Mouse (Mus musculus): ENCODE results near the gene Kcnrg. TPM values are rescaled to one million over a fixed set of nuclear protein-coding genes. Genes with fewer than 3 reads are reported as not detected.
"Not testable (repeated sequence)": the region's sequence is repeated elsewhere in the genome, so short reads cannot be mapped to it uniquely, and the experiment has no call there.

Kcnrg gene
- polyA plus RNA-seq, 1 experiment from 2014 or later = 0.74 TPM

DNA sequence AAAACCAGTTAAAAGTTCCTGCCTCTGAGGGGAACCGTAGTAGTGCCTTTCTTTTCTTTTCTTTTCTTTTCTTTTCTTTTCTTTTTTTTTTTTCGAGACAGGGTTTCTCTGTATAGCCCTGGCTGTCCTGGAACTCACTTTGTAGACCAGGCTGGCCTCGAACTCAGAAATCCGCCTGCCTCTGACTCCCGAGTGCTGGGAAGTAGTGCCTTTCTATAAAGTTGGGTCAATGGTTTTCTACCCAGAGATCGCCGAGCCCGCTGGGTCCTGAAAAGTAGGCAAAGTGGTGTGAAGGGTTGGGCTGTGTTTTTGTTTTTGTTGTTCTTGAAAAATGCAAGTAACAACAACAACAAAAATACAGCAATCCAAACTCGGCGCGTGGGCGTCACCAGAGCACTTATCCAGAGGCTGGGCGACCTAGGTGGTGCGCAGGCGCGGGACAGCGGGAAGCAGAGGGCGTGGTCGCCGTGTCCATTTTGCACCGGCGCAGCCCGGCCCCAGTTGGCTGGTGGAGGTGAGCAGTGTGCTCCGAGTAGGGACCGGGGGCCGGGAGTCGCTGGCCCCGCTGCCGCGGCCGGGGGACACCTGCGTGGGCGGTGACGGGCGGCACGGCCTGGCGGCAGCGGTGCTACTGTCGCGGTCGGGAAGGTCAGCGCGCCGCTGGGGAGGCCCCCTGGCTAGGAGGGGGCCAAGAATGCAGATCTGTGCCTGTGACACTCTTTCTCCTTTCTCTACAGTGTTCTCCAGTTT, 8.0 kb upstream of the Kcnrg start:
- H3K36me3 ChIP-seq = peaks cover 6% of the 10 kb centered on the region; the same call in 1 of the 2 replicates
- peak overlapping the region; percentile 85 for H3K4me3 ChIP-seq
- peaks cover 17% of the 10 kb centered on the region for H3K4me1 ChIP-seq
- ATAC-seq (ENCODE audit: insufficient number of reproducible peaks, insufficient read depth, low FRiP score, low TSS enrichment) = peak; percentile 91
- H3K4me2 ChIP-seq (replicated peaks) = peak overlapping the region; percentile 50
- H3K9me3 ChIP-seq = no peaks in the 10 kb centered on the region
- H3K9ac ChIP-seq = peak overlapping the region; percentile 82
- H3K27ac ChIP-seq = peak overlapping the region; percentile 80
- H3K27me3 ChIP-seq = no peaks in the 10 kb centered on the region
- 6% methylated on average over 44 of the region's 44 CpGs for WGBS

GRCm38 (mm10) chr14:61601348-61601747, 5.9 kb upstream of the Kcnrg start:
- 86% methylated on average over 9 of the region's 9 CpGs for WGBS
- no peaks in the 10 kb centered on the region for H3K27me3 ChIP-seq
- H3K9me3 ChIP-seq = no peaks in the 10 kb centered on the region
- peaks cover 17% of the 10 kb centered on the region for H3K4me1 ChIP-seq
- no peak overlapping the region for H3K9ac ChIP-seq
- no peak for ATAC-seq (ENCODE audit: insufficient number of reproducible peaks, insufficient read depth, low FRiP score, low TSS enrichment)
- no peak overlapping the region; the same call in 1 of the 2 replicates for H3K4me2 ChIP-seq (replicated peaks)
- H3K36me3 ChIP-seq = peaks cover 22% of the 10 kb centered on the region
- no peak overlapping the region for H3K27ac ChIP-seq
- H3K4me3 ChIP-seq = no peak overlapping the region

DNA sequence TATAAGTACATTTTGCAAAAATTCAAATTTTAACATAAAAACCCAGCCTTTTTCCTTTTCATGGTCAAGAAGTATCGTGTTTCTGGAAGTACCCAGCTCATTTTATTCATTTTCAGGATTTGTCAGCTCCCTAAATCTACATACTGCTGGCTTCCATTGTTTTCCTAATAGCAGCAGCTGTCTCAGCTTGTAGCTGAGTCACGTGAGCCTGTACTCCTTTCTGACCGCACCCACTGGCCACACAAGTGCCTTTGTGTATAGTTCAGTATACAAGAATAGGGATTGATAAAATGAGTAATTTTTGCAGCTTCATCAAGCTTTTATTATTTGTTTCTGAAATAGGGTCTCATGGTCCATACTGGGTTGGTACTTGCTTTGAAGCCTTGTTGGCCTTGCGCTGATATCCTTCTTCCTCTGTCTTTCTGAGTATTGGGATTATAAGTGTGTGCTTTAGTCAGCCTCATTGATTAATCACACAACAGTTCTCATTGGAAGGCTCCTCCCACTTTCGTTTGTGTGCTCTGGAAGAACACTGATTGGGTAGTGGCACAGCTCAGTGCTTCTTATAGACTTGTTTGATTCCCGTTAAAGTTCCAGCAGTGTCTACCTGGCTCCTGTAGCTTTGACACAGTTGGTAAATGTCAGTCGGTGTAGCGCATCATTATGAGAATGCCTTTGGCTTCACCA, 4.0 kb upstream of the Kcnrg start:
- Histone ChIP-seq H3K9me3 (no peaks in the 10 kb centered on the region), H3K36me3 (peaks cover 25% of the 10 kb centered on the region), H3K9ac (no peak overlapping the region), H3K4me3 (no peak overlapping the region), H3K27ac (no peak overlapping the region), H3K4me1 (peaks cover 17% of the 10 kb centered on the region), H3K4me2 (replicated peaks) (no peak overlapping the region), H3K27me3 (no peaks in the 10 kb centered on the region)
- WGBS = 79% methylated on average over 8 of the region's 8 CpGs
- no peak for ATAC-seq (ENCODE audit: insufficient number of reproducible peaks, insufficient read depth, low FRiP score, low TSS enrichment)

- Histone ChIP-seq H3K4me2 (replicated peaks) (no peak overlapping the region), H3K9me3 (no peaks in the 10 kb centered on the region), H3K27me3 (no peaks in the 10 kb centered on the region), H3K27ac (no peak overlapping the region), H3K9ac (no peak overlapping the region), H3K36me3 (peaks cover 25% of the 10 kb centered on the region), H3K4me1 (peaks cover 17% of the 10 kb centered on the region), H3K4me3 (no peak overlapping the region)
- WGBS = 71% methylated on average over 3 of the region's 3 CpGs
- ATAC-seq (ENCODE audit: insufficient number of reproducible peaks, insufficient read depth, low FRiP score, low TSS enrichment) = no peak
These were observed 3.2 kb upstream of the Kcnrg start for GRCm38 (mm10) chr14:61604081-61604480.

DNA sequence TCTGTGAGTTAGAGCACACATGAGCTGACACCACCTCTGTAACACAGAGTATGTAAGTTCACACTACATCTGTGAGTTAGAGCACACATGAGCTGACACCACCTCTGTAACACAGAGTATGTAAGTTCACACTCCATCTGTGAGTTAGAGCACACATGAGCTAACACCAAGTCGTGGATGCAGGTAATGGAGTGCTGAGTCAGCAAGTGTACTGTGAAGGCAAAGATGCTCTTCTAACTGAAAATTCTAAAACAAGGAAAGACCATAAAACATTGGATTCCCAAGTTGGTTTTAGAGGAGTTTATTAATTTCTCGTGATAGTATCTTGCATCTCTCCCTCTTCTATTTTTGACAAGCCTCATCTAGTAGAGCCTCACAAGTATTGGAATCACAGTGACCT, 1.2 kb upstream of the Kcnrg start:
- H3K9ac ChIP-seq; H3K27ac ChIP-seq; H3K4me3 ChIP-seq; H3K9me3 ChIP-seq; H3K4me1 ChIP-seq; H3K27me3 ChIP-seq; ATAC-seq (ENCODE audit: insufficient number of reproducible peaks, insufficient read depth, low FRiP score, low TSS enrichment); H3K4me2 ChIP-seq (replicated peaks): not testable (repeated sequence)
- peaks cover 25% of the 10 kb centered on the region for H3K36me3 ChIP-seq
- WGBS = 91% methylated on average over 2 of the region's 2 CpGs

- Histone ChIP-seq H3K4me2 (replicated peaks) (no peak overlapping the region), H3K36me3 (no peaks in the 10 kb centered on the region), H3K4me3 (no peak overlapping the region), H3K4me1 (no peaks in the 10 kb centered on the region), H3K9ac (no peak overlapping the region), H3K27ac (no peak overlapping the region), H3K9me3 (no peaks in the 10 kb centered on the region), H3K27me3 (no peaks in the 10 kb centered on the region)
- WGBS = 96% methylated on average over 5 of the region's 5 CpGs
- no peak for ATAC-seq (ENCODE audit: insufficient number of reproducible peaks, insufficient read depth, low FRiP score, low TSS enrichment)
These were observed 4.5 kb downstream of the Kcnrg start for GRCm38 (mm10) chr14:61611766-61612165.

- Histone ChIP-seq H3K9ac (no peak overlapping the region), H3K4me3 (no peak overlapping the region), H3K27me3 (no peaks in the 10 kb centered on the region), H3K36me3 (no peaks in the 10 kb centered on the region), H3K27ac (no peak overlapping the region), H3K4me2 (replicated peaks) (no peak overlapping the region), H3K4me1 (no peaks in the 10 kb centered on the region), H3K9me3 (no peaks in the 10 kb centered on the region)
- no peak for ATAC-seq (ENCODE audit: insufficient number of reproducible peaks, insufficient read depth, low FRiP score, low TSS enrichment)
- WGBS = 84% methylated on average over 2 of the region's 2 CpGs
These were observed 6.1 kb downstream of the Kcnrg start for GRCm38 (mm10) chr14:61613319-61613718.

DNA sequence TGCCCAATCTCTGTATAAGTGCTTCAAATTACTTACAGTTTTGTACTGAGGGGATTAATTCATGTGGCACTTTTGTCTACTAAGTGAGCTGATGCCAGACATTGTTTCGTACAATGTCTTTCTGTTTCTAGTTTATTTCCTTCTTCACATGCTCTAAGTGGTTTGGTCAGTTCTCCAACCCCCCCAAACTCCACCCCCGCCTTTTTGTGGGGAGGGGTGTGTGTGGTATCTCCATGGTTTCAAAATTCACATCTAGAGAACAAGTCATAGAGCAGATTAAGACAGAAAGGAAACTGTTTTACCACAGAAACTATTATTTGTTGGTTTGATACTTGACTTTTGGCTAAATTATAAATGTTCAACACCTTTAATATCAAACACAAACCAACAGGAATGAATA, 13.1 kb downstream of the Kcnrg start:
- Histone ChIP-seq H3K9ac (no peak overlapping the region), H3K36me3 (peaks cover 6% of the 10 kb centered on the region; the same call in 1 of the 2 replicates), H3K27me3 (no peaks in the 10 kb centered on the region), H3K4me3 (no peak overlapping the region), H3K27ac (no peak overlapping the region), H3K9me3 (no peaks in the 10 kb centered on the region), H3K4me1 (no peaks in the 10 kb centered on the region), H3K4me2 (replicated peaks) (no peak overlapping the region)
- WGBS = 86% methylated on average over 2 of the region's 2 CpGs
- no peak for ATAC-seq (ENCODE audit: insufficient number of reproducible peaks, insufficient read depth, low FRiP score, low TSS enrichment)

- ATAC-seq (ENCODE audit: insufficient number of reproducible peaks, insufficient read depth, low FRiP score, low TSS enrichment) = no peak
- Histone ChIP-seq H3K4me2 (replicated peaks) (no peak overlapping the region), H3K27me3 (no peaks in the 10 kb centered on the region), H3K27ac (no peak overlapping the region), H3K4me1 (no peaks in the 10 kb centered on the region), H3K4me3 (no peak overlapping the region), H3K9me3 (no peaks in the 10 kb centered on the region), H3K36me3 (peaks cover 9% of the 10 kb centered on the region; the same call in 1 of the 2 replicates), H3K9ac (no peak overlapping the region)
These were observed 28.7 kb downstream of the Kcnrg start for GRCm38 (mm10) chr14:61635969-61636368.

DNA sequence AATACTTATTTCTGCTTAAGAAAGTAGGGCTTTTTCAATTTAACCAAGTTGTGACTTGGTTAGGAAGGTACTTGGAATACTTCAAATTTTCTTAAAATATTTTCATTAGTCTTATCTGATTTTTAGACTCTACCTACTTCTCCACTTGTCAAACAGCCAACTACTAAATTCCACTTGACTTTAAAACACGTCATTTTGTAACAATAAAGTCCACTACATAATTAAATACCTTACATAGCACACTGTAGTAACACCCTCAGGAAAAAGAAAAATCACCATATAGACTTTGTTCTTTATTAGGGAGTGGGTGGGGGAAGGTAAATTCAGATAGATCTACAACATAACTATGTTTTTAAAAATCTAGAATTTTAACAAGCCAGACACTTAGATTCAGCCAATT, 35.4 kb downstream of the Kcnrg start:
- no peak overlapping the region for H3K4me3 ChIP-seq
- no peaks in the 10 kb centered on the region for H3K9me3 ChIP-seq
- no peak for ATAC-seq (ENCODE audit: insufficient number of reproducible peaks, insufficient read depth, low FRiP score, low TSS enrichment)
- 67% methylated on average over 1 of the region's 1 CpGs for WGBS
- H3K4me1 ChIP-seq = no peaks in the 10 kb centered on the region
- H3K4me2 ChIP-seq (replicated peaks) = no peak overlapping the region
- H3K27me3 ChIP-seq = no peaks in the 10 kb centered on the region
- no peak overlapping the region for H3K27ac ChIP-seq
- no peak overlapping the region for H3K9ac ChIP-seq
- H3K36me3 ChIP-seq = no peaks in the 10 kb centered on the region

GRCm38 (mm10) chr14:61645547-61645946, 38.3 kb downstream of the Kcnrg start:
- 40% methylated on average over 1 of the region's 1 CpGs for WGBS
- H3K4me2 ChIP-seq (replicated peaks) = no peak overlapping the region
- H3K4me3 ChIP-seq = no peak overlapping the region
- no peak overlapping the region for H3K9ac ChIP-seq
- ATAC-seq (ENCODE audit: insufficient number of reproducible peaks, insufficient read depth, low FRiP score, low TSS enrichment) = no peak
- H3K36me3 ChIP-seq = no peaks in the 10 kb centered on the region
- peaks cover 3% of the 10 kb centered on the region; the same call in 1 of the 2 replicates for H3K4me1 ChIP-seq
- H3K27ac ChIP-seq = no peak overlapping the region
- no peaks in the 10 kb centered on the region for H3K9me3 ChIP-seq
- H3K27me3 ChIP-seq = no peaks in the 10 kb centered on the region
